Mouse (Mus musculus): ENCODE results near the gene Slc45a3. TPM values are rescaled to one million over a fixed set of nuclear protein-coding genes. Genes with fewer than 3 reads are reported as not detected.

Slc45a3 gene
- polyA plus RNA-seq, 1 experiment from 2014 or later = 4.0 TPM

- Histone ChIP-seq H3K4me1 (replicated peaks) (no peaks in the 10 kb centered on the region), H3K4me3 (no peak overlapping the region), H3K4me2 (no peak overlapping the region), H3K9me3 (replicated peaks) (no peaks in the 10 kb centered on the region), H3K27ac (no peak overlapping the region), H3K36me3 (no peaks in the 10 kb centered on the region), H3K27me3 (0 out of 2 replicates have a peak, but pooled peaks cover 5% of the 10 kb centered on the region), H3K9ac (no peak overlapping the region)
- WGBS = 43% methylated on average over 2 of the region's 2 CpGs
- ATAC-seq (replicated peaks; ENCODE audit: insufficient number of reproducible peaks, insufficient read depth, low FRiP score, low read depth) = no peak
These were observed 17.7 kb downstream of the Slc45a3 start for GRCm38 (mm10) chr1:131980471-131980870.

- H3K27ac ChIP-seq = no peak overlapping the region
- 53% methylated on average over 12 of the region's 12 CpGs for WGBS
- no peak overlapping the region for H3K4me3 ChIP-seq
- no peaks in the 10 kb centered on the region for H3K9me3 ChIP-seq (replicated peaks)
- no peak overlapping the region for H3K9ac ChIP-seq
- H3K4me2 ChIP-seq = no peak overlapping the region
- H3K27me3 ChIP-seq = 0 out of 2 replicates have a peak, but pooled peaks cover 2% of the 10 kb centered on the region
- H3K4me1 ChIP-seq (replicated peaks) = no peaks in the 10 kb centered on the region
- ATAC-seq (replicated peaks; ENCODE audit: insufficient number of reproducible peaks, insufficient read depth, low FRiP score, low read depth) = no peak
- no peaks in the 10 kb centered on the region for H3K36me3 ChIP-seq
These were observed 18.7 kb downstream of the Slc45a3 start for GRCm38 (mm10) chr1:131981378-131982013.

GRCm38 (mm10) chr1:131982907-131983306 is 20.1 kb downstream of the Slc45a3 start:
- Histone ChIP-seq H3K9ac (no peak overlapping the region), H3K36me3 (no peaks in the 10 kb centered on the region), H3K9me3 (replicated peaks) (no peaks in the 10 kb centered on the region), H3K4me3 (no peak overlapping the region), H3K4me1 (replicated peaks) (no peaks in the 10 kb centered on the region), H3K4me2 (no peak overlapping the region), H3K27ac (no peak overlapping the region), H3K27me3 (no peaks in the 10 kb centered on the region)
- no peak for ATAC-seq (replicated peaks; ENCODE audit: insufficient number of reproducible peaks, insufficient read depth, low FRiP score, low read depth)
- 17% methylated on average over 5 of the region's 5 CpGs for WGBS

GRCm38 (mm10) chr1:131983806-131984205 is 21.0 kb downstream of the Slc45a3 start:
- Histone ChIP-seq H3K9me3 (replicated peaks) (no peaks in the 10 kb centered on the region), H3K4me3 (no peak overlapping the region), H3K4me1 (replicated peaks) (no peaks in the 10 kb centered on the region), H3K27me3 (no peaks in the 10 kb centered on the region), H3K4me2 (no peak overlapping the region), H3K27ac (no peak overlapping the region), H3K36me3 (no peaks in the 10 kb centered on the region), H3K9ac (no peak overlapping the region)
- ATAC-seq (replicated peaks; ENCODE audit: insufficient number of reproducible peaks, insufficient read depth, low FRiP score, low read depth) = no peak
- 75% methylated on average over 2 of the region's 2 CpGs for WGBS

- peak overlapping the region; percentile 38; the same call in 1 of the 2 replicates for H3K4me2 ChIP-seq
- no peak overlapping the region for H3K9ac ChIP-seq
- H3K4me3 ChIP-seq = no peak overlapping the region
- H3K27me3 ChIP-seq = no peaks in the 10 kb centered on the region
- H3K4me1 ChIP-seq (replicated peaks) = no peaks in the 10 kb centered on the region
- WGBS = 63% methylated on average over 15 of the region's 15 CpGs
- no peaks in the 10 kb centered on the region for H3K9me3 ChIP-seq (replicated peaks)
- no peaks in the 10 kb centered on the region for H3K36me3 ChIP-seq
- no peak for ATAC-seq (replicated peaks; ENCODE audit: insufficient number of reproducible peaks, insufficient read depth, low FRiP score, low read depth)
- no peak overlapping the region for H3K27ac ChIP-seq
These were observed 24.7 kb downstream of the Slc45a3 start for GRCm38 (mm10) chr1:131987432-131987831.

- no peak for ATAC-seq (replicated peaks; ENCODE audit: insufficient number of reproducible peaks, insufficient read depth, low FRiP score, low read depth)
- WGBS = 81% methylated on average over 4 of the region's 4 CpGs
- no peaks in the 10 kb centered on the region for H3K4me1 ChIP-seq (replicated peaks)
These were observed 26.7 kb downstream of the Slc45a3 start for GRCm38 (mm10) chr1:131989476-131989875.

GRCm38 (mm10) chr1:131990083-131990760 is 27.5 kb downstream of the Slc45a3 start:
- no peaks in the 10 kb centered on the region for H3K9me3 ChIP-seq (replicated peaks)
- no peak overlapping the region for H3K9ac ChIP-seq
- ATAC-seq (replicated peaks; ENCODE audit: insufficient number of reproducible peaks, insufficient read depth, low FRiP score, low read depth) = no peak

More at GRCm38 (mm10) chr1:131989476-131989875, 26.7 kb downstream of the Slc45a3 start:
- no peaks in the 10 kb centered on the region for H3K36me3 ChIP-seq
- no peaks in the 10 kb centered on the region for H3K27me3 ChIP-seq
- no peak overlapping the region for H3K4me3 ChIP-seq
- H3K9ac ChIP-seq = no peak overlapping the region
- no peak overlapping the region for H3K27ac ChIP-seq
- no peak overlapping the region for H3K4me2 ChIP-seq
- no peaks in the 10 kb centered on the region for H3K9me3 ChIP-seq (replicated peaks)

GRCm38 (mm10) chr1:131992561-131993001 is 29.8 kb downstream of the Slc45a3 start:
- H3K4me2 ChIP-seq = no peak overlapping the region
- H3K9me3 ChIP-seq (replicated peaks) = no peaks in the 10 kb centered on the region
- H3K27me3 ChIP-seq = no peaks in the 10 kb centered on the region
- 81% methylated on average over 7 of the region's 7 CpGs for WGBS
- no peak overlapping the region for H3K27ac ChIP-seq
- no peak overlapping the region for H3K9ac ChIP-seq
- H3K4me1 ChIP-seq (replicated peaks) = no peaks in the 10 kb centered on the region
- no peak overlapping the region for H3K4me3 ChIP-seq
- ATAC-seq (replicated peaks; ENCODE audit: insufficient number of reproducible peaks, insufficient read depth, low FRiP score, low read depth) = no peak
- no peaks in the 10 kb centered on the region for H3K36me3 ChIP-seq

More at GRCm38 (mm10) chr1:131990083-131990760, 27.5 kb downstream of the Slc45a3 start:
- Histone ChIP-seq H3K4me3 (no peak overlapping the region), H3K36me3 (no peaks in the 10 kb centered on the region), H3K4me2 (no peak overlapping the region), H3K4me1 (replicated peaks) (no peaks in the 10 kb centered on the region), H3K27ac (no peak overlapping the region), H3K27me3 (no peaks in the 10 kb centered on the region)
- WGBS = 77% methylated on average over 9 of the region's 9 CpGs

GRCm38 (mm10) chr1:131993169-131994040 is 30.6 kb downstream of the Slc45a3 start:
- no peaks in the 10 kb centered on the region for H3K4me1 ChIP-seq (replicated peaks)
- H3K9me3 ChIP-seq (replicated peaks) = no peaks in the 10 kb centered on the region
- no peak overlapping the region for H3K4me3 ChIP-seq
- H3K27ac ChIP-seq = no peak overlapping the region
- no peaks in the 10 kb centered on the region for H3K36me3 ChIP-seq
- no peak overlapping the region for H3K9ac ChIP-seq
- H3K27me3 ChIP-seq = no peaks in the 10 kb centered on the region
- no peak for ATAC-seq (replicated peaks; ENCODE audit: insufficient number of reproducible peaks, insufficient read depth, low FRiP score, low read depth)
- H3K4me2 ChIP-seq = no peak overlapping the region
- 79% methylated on average over 12 of the region's 12 CpGs for WGBS

- Histone ChIP-seq H3K36me3 (no peaks in the 10 kb centered on the region), H3K27ac (no peak overlapping the region), H3K4me3 (no peak overlapping the region), H3K4me2 (no peak overlapping the region), H3K9ac (no peak overlapping the region), H3K27me3 (no peaks in the 10 kb centered on the region), H3K4me1 (replicated peaks) (no peaks in the 10 kb centered on the region), H3K9me3 (replicated peaks) (no peaks in the 10 kb centered on the region)
- ATAC-seq (replicated peaks; ENCODE audit: insufficient number of reproducible peaks, insufficient read depth, low FRiP score, low read depth) = no peak
- WGBS = 29% methylated on average over 4 of the region's 4 CpGs
These were observed 32.3 kb downstream of the Slc45a3 start for GRCm38 (mm10) chr1:131995062-131995461.

- Histone ChIP-seq H3K4me1 (replicated peaks) (no peaks in the 10 kb centered on the region), H3K27me3 (no peaks in the 10 kb centered on the region), H3K4me3 (no peak overlapping the region), H3K27ac (no peak overlapping the region), H3K4me2 (no peak overlapping the region), H3K9ac (no peak overlapping the region), H3K9me3 (replicated peaks) (no peaks in the 10 kb centered on the region), H3K36me3 (no peaks in the 10 kb centered on the region)
- ATAC-seq (replicated peaks; ENCODE audit: insufficient number of reproducible peaks, insufficient read depth, low FRiP score, low read depth) = no peak
These were observed 37.7 kb downstream of the Slc45a3 start for GRCm38 (mm10) chr1:132000506-132000905.
